Mouse (Mus musculus): Measurements from ENCODE around the gene Ptprd. TPM values are rescaled to one million over a fixed set of nuclear protein-coding genes. Genes with fewer than 3 reads are reported as not detected.

The Ptprd gene
- polyA plus RNA-seq, 1 experiment = 7.4 TPM

DNA sequence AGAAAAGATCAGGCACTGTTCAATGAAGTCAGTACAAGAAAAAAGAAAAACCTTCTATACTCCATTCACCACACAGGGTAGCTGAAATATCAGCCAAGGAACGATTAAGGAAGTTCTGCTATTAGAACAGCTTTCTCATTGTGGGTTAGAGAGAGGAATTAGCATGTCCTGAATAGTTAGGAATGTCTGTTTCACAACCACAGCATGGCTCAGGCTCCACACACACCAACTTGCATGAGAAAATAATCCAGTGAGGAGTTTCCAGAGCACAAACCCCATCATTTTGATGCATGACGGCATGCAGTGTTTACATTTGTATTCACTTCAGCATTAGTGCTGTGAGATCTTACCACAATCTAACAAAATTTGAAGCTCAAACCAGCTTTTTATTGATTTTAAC is 895.1 kb downstream of the Ptprd start:
- 28% methylated on average over 2 of the region's 2 CpGs for WGBS
- TF ChIP-seq CTCF (IDR thresholded peaks at IDR 0.05; ENCODE audit: control insufficient read depth, insufficient read depth, low read length) = no peak
- TF ChIP-seq POLR2A (IDR thresholded peaks at IDR 0.05; ENCODE audit: borderline replicate concordance, control insufficient read depth, low read depth, low read length) = no peak
- Histone ChIP-seq H3K4me1 (ENCODE audit: control insufficient read depth, insufficient read depth, low read length) (no peaks in the 10 kb centered on the region), H3K27ac (ENCODE audit: control insufficient read depth, insufficient read depth, low read depth, low read length, poor library complexity) (no peak overlapping the region), H3K4me3 (replicated peaks; ENCODE audit: control insufficient read depth, low read depth, low read length) (no peak overlapping the region)

DNA sequence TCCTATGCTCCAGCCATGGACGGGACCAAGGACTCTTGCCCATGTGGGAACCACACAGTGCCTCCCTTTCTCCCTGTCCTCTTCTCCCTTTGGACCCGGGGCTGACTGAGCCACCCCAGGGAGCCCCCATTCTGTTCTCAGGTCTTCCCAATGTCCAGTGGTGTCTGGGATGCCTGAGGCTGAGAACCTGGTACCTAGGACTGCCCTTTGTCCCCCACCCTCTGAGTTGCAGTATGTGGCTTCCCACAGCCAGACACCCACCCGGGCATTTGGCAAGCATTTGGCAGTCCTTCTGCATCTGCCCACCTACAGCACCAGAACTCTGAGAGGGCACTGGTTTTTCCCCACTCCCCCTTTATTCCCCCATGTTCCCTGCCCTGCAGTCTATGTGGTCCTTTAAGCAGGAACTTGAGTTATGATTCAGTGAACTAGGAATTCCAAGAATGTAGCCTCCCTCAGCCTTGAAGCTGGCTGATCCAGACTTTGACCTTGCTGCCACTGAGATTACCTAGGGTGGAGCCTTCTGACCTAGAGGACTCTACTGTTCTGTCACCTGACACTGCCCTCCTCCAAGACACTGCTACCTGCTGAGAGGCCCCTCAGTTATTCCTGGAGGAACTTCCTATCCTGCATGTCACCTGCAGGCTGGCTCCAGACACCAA is 901.5 kb downstream of the Ptprd start:
- no peaks in the 10 kb centered on the region for H3K4me1 ChIP-seq (ENCODE audit: control insufficient read depth, insufficient read depth, low read length)
- no peak overlapping the region for H3K27ac ChIP-seq (ENCODE audit: control insufficient read depth, insufficient read depth, low read depth, low read length, poor library complexity)
- TF ChIP-seq POLR2A (IDR thresholded peaks at IDR 0.05; ENCODE audit: borderline replicate concordance, control insufficient read depth, low read depth, low read length) (no peak), CTCF (IDR thresholded peaks at IDR 0.05; ENCODE audit: control insufficient read depth, insufficient read depth, low read length) (no peak)
- no peak overlapping the region for H3K4me3 ChIP-seq (replicated peaks; ENCODE audit: control insufficient read depth, low read depth, low read length)
- 84% methylated on average over 3 of the region's 3 CpGs for WGBS

DNA sequence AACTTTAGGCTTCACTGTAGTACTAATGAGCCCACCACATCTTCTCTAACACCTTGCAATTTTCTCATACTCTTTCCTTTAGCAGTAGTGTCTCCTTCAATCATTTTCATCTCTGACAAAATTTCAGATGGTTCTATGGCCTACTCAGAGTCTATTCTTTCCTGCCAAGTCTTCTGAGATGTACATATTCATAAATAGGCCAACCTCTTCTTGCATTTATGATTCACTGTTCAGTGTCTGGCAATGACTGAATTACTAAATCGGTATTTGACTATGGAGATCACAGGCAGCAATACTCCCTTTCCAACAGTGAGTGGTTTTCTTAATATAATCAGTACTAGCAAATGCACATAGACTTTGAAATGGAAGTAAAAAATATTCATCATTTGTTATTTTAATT is 928.3 kb downstream of the Ptprd start:
- no peaks in the 10 kb centered on the region for H3K4me1 ChIP-seq (ENCODE audit: control insufficient read depth, insufficient read depth, low read length)
- WGBS = 83% methylated on average over 1 of the region's 1 CpGs
- TF ChIP-seq CTCF (IDR thresholded peaks at IDR 0.05; ENCODE audit: control insufficient read depth, insufficient read depth, low read length) = no peak
- no peak for TF ChIP-seq POLR2A (IDR thresholded peaks at IDR 0.05; ENCODE audit: borderline replicate concordance, control insufficient read depth, low read depth, low read length)
- no peak overlapping the region for H3K27ac ChIP-seq (ENCODE audit: control insufficient read depth, insufficient read depth, low read depth, low read length, poor library complexity)
- H3K4me3 ChIP-seq (replicated peaks; ENCODE audit: control insufficient read depth, low read depth, low read length) = no peak overlapping the region

DNA sequence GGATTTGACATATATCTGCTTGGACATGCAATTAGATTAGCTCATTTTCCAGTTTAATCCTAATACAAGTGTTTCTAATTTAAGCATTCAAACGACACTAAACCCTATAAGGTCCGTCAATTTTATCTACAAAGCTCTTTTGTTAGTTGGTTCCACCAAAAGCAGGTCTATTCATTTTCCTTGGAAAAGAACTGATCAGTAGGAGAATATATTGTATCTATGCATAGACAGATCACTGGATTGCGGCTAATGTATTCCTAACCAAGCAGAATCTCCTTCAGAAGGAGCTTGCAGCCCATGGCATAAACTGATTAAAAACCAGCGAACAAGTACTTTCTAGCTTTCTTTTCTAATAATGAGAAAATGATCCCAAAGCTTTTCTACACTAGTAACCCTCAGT is 933.8 kb downstream of the Ptprd start:
- Histone ChIP-seq H3K27ac (ENCODE audit: control insufficient read depth, insufficient read depth, low read depth, low read length, poor library complexity) (no peak overlapping the region), H3K4me1 (ENCODE audit: control insufficient read depth, insufficient read depth, low read length) (no peaks in the 10 kb centered on the region), H3K4me3 (replicated peaks; ENCODE audit: control insufficient read depth, low read depth, low read length) (no peak overlapping the region)
- WGBS = 76% methylated on average over 4 of the region's 4 CpGs
- TF ChIP-seq CTCF (IDR thresholded peaks at IDR 0.05; ENCODE audit: control insufficient read depth, insufficient read depth, low read length) = no peak
- no peak for TF ChIP-seq POLR2A (IDR thresholded peaks at IDR 0.05; ENCODE audit: borderline replicate concordance, control insufficient read depth, low read depth, low read length)

DNA sequence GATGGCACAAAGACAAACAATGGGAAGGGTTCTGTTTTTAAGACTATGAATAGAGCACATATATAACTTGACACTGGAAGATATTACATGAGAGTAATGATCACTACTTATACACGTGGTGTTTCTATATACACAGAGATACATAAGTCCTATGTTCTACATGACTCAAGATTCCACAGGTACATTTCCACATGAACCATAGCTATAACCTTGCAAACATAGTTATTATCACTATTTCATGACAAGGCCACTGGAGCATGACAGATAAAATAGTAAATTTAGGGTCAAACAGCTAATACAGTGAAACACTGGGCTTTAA is 951.8 kb downstream of the Ptprd start:
- WGBS = 71% methylated on average over 1 of the region's 1 CpGs
- Histone ChIP-seq H3K4me3 (replicated peaks; ENCODE audit: control insufficient read depth, low read depth, low read length) (no peak overlapping the region), H3K4me1 (ENCODE audit: control insufficient read depth, insufficient read depth, low read length) (no peaks in the 10 kb centered on the region), H3K27ac (ENCODE audit: control insufficient read depth, insufficient read depth, low read depth, low read length, poor library complexity) (no peak overlapping the region)
- TF ChIP-seq POLR2A (IDR thresholded peaks at IDR 0.05; ENCODE audit: borderline replicate concordance, control insufficient read depth, low read depth, low read length) (no peak), CTCF (IDR thresholded peaks at IDR 0.05; ENCODE audit: control insufficient read depth, insufficient read depth, low read length) (no peak)

DNA sequence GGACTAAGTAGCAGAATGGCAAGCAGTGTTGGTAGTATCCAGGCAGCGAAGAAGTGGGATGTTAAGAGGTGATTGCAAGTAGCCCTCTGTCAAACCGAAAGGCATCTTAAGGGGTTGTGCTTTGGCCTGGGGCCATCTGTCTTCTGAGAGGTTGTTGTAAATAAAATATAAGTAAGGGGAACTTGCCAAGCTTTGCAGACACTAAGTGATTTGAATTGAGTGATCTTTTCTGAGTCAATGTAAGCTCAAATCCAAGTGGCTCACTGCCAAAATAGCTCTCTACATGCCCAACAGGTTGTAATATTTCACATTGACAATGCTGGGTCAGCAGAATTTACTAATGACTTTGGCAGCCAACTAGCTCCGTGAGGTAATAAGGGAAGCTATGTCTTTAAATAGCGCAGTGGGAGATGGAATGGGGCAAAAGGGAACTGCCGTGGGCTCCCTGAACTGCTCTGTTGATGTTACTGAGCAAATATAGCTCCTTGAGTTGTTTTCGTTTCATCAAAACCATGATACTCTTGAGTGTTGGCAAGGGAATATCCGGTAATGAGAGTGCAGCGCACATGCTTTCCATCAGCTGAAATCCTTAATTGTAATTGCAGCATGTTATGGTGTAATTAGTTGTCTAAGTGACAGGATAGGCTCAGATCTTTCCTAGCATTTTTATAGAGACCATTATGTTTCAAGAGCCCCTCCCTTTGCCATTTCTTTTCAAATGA is 952.4 kb downstream of the Ptprd start:
- Histone ChIP-seq H3K4me3 (replicated peaks; ENCODE audit: control insufficient read depth, low read depth, low read length) (no peak overlapping the region), H3K4me1 (ENCODE audit: control insufficient read depth, insufficient read depth, low read length) (no peaks in the 10 kb centered on the region), H3K27ac (ENCODE audit: control insufficient read depth, insufficient read depth, low read depth, low read length, poor library complexity) (no peak overlapping the region)
- WGBS = 53% methylated on average over 8 of the region's 8 CpGs
- TF ChIP-seq CTCF (IDR thresholded peaks at IDR 0.05; ENCODE audit: control insufficient read depth, insufficient read depth, low read length) = no peak
- no peak for TF ChIP-seq POLR2A (IDR thresholded peaks at IDR 0.05; ENCODE audit: borderline replicate concordance, control insufficient read depth, low read depth, low read length)

DNA sequence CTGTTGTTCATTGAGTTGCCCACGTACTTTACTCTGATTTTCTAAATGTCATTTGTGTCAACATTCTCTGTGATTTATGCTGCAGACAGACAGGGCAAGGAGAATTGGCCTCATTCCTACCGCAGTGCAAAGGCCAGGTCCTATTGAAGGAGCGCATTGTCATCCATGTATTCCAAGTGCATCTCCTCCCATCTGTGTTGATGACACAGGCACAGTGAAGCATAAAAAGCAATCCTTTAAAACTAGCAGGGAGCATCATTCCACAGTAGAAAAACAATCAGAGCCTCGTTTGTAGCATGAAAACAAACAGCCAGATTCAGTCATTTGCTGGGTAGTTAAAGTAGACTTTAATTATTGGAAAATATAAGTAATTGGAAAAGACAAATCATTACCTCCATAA is 960.6 kb downstream of the Ptprd start:
- no peaks in the 10 kb centered on the region for H3K4me1 ChIP-seq (ENCODE audit: control insufficient read depth, insufficient read depth, low read length)
- H3K27ac ChIP-seq (ENCODE audit: control insufficient read depth, insufficient read depth, low read depth, low read length, poor library complexity) = no peak overlapping the region
- WGBS = 68% methylated on average over 4 of the region's 4 CpGs
- H3K4me3 ChIP-seq (replicated peaks; ENCODE audit: control insufficient read depth, low read depth, low read length) = no peak overlapping the region
- no peak for TF ChIP-seq POLR2A (IDR thresholded peaks at IDR 0.05; ENCODE audit: borderline replicate concordance, control insufficient read depth, low read depth, low read length)
- no peak for TF ChIP-seq CTCF (IDR thresholded peaks at IDR 0.05; ENCODE audit: control insufficient read depth, insufficient read depth, low read length)

DNA sequence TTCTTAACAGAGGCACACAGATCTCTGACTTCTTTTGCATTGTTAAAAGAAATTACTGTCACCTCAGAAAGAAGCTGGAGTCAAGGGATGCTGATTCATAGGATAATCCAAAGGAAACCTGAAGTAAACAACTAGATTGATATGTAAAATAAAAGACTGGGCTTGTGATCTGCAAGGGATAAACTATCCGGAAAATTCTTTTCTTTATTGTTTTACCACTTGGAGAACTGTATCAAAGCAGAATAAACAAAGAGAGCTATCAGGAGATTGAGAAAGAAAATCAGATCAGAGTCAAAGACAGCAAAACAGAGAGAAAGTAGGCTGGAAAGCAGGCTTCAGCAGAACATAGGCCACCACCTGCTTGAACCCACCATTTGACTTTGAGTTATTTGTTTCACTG is 962.0 kb downstream of the Ptprd start:
- Histone ChIP-seq H3K27ac (ENCODE audit: control insufficient read depth, insufficient read depth, low read depth, low read length, poor library complexity) (no peak overlapping the region), H3K4me1 (ENCODE audit: control insufficient read depth, insufficient read depth, low read length) (no peaks in the 10 kb centered on the region), H3K4me3 (replicated peaks; ENCODE audit: control insufficient read depth, low read depth, low read length) (no peak overlapping the region)
- TF ChIP-seq POLR2A (IDR thresholded peaks at IDR 0.05; ENCODE audit: borderline replicate concordance, control insufficient read depth, low read depth, low read length) (no peak), CTCF (IDR thresholded peaks at IDR 0.05; ENCODE audit: control insufficient read depth, insufficient read depth, low read length) (no peak)
- 58% methylated on average over 1 of the region's 1 CpGs for WGBS
